Mouse (Mus musculus) G1E-ER4 (cell line): Measurements from ENCODE around the gene Nav3. TPM values are rescaled to one million over a fixed set of nuclear protein-coding genes. Genes with fewer than 3 reads are reported as not detected.

ENCODE experiments used
- GATA1 ChIP-seq: IDR thresholded peaks from one replicate; pipeline ENCODE4 v1.8.0; 2012; ENCODE audit warnings: low read length, inconsistent platforms
- polyA plus RNA-seq: library from polyadenylated mRNA; stranded (reverse); fragments of >175 nt; gene quantifications from 2 replicates; pipeline ENCODE4 v1.2.3, GENCODE M21; 2012

Nav3 gene
- polyA plus RNA-seq, 1 experiment, result not detected

- no peak for TF ChIP-seq GATA1
Measured at GRCm38 (mm10) chr10:109924136-109924535, 531.9 kb downstream of the Nav3 start.

- TF ChIP-seq GATA1, result no peak
Measured at GRCm38 (mm10) chr10:109921368-109921767, 534.6 kb downstream of the Nav3 start.

GRCm38 (mm10) chr10:109920607-109921187 is 535.3 kb downstream of the Nav3 start:
- TF ChIP-seq GATA1, result no peak

GRCm38 (mm10) chr10:109919515-109919914 is 536.5 kb downstream of the Nav3 start:
- no peak for TF ChIP-seq GATA1

- TF ChIP-seq GATA1, result no peak
Measured at GRCm38 (mm10) chr10:109907206-109907605, 548.8 kb downstream of the Nav3 start.

GRCm38 (mm10) chr10:109906413-109906785 is 549.6 kb downstream of the Nav3 start:
- TF ChIP-seq GATA1, result no peak

GRCm38 (mm10) chr10:109905649-109906412 is 550.2 kb downstream of the Nav3 start:
- no peak for TF ChIP-seq GATA1

GRCm38 (mm10) chr10:109904841-109905240 is 551.2 kb downstream of the Nav3 start:
- TF ChIP-seq GATA1, result no peak

GRCm38 (mm10) chr10:109903701-109904555 is 552.1 kb downstream of the Nav3 start:
- no peak for TF ChIP-seq GATA1

GRCm38 (mm10) chr10:109903241-109903640 is 552.8 kb downstream of the Nav3 start:
- no peak for TF ChIP-seq GATA1

- TF ChIP-seq GATA1, result no peak
Measured at GRCm38 (mm10) chr10:109889171-109889475, 566.9 kb downstream of the Nav3 start.

- no peak for TF ChIP-seq GATA1
Measured at GRCm38 (mm10) chr10:109888355-109889170, 567.4 kb downstream of the Nav3 start.

- TF ChIP-seq GATA1, result no peak
Measured at GRCm38 (mm10) chr10:109887160-109887559, 568.8 kb downstream of the Nav3 start.

GRCm38 (mm10) chr10:109876107-109876506 is 579.9 kb downstream of the Nav3 start:
- TF ChIP-seq GATA1, result no peak

GRCm38 (mm10) chr10:109875312-109875830 is 580.6 kb downstream of the Nav3 start:
- TF ChIP-seq GATA1, result no peak
